Mouse (Mus musculus) G1E-ER4 (cell line): Measurements from ENCODE around the gene Hdac9. TPM values are rescaled to one million over a fixed set of nuclear protein-coding genes. Genes with fewer than 3 reads are reported as not detected.

Experiments used
- GATA1 ChIP-seq: IDR thresholded peaks from one replicate; pipeline ENCODE4 v1.8.0; 2012; ENCODE audit warnings: low read length, inconsistent platforms
- polyA plus RNA-seq: library from polyadenylated mRNA; stranded (reverse); fragments of >175 nt; gene quantifications from 2 replicates; pipeline ENCODE4 v1.2.3, GENCODE M21; 2012

Hdac9 gene
- polyA plus RNA-seq, 1 experiment = 0.14 TPM

DNA sequence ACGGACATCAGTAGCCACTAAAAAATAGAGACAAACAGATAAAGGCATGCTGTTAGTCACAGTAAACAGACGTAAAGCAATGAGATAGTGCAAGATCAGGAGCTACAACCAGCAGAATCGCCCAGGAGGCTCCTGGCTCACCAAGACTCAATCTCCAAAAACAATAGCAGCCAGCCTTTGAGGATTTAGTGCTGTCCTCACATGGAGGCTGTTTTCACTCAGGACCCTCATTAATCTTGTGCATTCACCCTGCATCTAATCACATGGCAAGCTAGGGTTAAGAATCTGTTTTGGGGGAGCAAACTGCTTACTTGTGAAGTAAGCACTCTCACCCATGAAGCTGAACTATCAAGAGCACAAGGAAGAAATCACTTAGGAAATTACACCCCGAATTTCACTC, 329.7 kb downstream of the Hdac9 start:
- no peak for TF ChIP-seq GATA1

DNA sequence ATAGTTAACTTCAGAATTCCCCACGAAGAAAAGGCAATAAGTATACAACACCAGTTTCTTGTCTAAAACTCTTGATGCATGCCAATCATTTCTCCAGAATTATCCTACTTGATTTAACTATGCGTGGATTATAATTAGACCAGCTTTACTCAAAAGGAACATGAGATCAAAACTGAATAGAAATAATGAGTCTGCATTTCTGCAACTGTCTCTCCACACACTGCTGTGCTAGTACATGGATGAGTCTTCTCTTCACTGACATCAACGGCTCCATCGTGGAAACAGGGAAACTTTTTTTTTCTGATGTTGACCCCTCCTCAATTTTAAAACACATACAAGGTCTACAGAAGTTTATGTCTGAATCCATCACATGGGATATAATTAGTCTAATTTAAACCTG, 334.4 kb downstream of the Hdac9 start:
- no peak for TF ChIP-seq GATA1

DNA sequence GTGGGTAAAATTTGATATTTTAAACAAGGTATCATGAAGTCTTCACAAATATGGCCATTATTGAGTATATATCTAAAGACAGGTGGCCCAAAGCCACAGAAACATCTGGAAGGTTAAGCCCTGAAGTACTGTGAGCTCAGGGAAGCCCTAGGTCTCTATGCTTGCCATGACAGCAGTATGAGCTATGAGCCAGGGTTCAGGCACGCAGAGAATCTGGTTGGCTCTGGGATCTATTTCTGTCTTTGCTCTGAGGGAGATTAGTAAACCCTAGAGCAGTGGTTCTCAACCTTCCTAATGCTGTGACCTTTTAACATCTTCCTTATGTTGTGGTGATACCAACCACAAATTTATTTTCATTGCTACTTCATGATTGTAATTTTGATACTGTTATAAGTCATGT, 337.7 kb downstream of the Hdac9 start:
- TF ChIP-seq GATA1 = no peak

DNA sequence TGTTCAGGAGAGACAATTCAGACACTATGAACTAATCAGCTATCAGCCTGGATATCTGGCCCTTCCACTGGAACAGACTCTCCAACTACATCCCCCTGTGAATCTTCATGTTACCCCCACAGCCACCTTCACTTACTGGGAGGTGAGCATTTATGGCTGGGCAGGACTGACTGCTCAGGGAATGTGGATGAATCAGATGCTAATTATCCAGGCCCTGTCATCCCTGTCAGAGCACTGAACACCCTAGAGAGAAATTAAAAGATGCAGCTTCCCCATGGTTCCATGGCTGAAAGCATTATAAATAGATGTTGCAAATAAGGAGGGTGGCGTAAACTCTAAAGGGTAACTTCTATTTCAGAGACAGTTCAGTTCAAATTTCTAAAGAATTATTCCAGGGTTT, 345.8 kb downstream of the Hdac9 start:
- TF ChIP-seq GATA1 = no peak

DNA sequence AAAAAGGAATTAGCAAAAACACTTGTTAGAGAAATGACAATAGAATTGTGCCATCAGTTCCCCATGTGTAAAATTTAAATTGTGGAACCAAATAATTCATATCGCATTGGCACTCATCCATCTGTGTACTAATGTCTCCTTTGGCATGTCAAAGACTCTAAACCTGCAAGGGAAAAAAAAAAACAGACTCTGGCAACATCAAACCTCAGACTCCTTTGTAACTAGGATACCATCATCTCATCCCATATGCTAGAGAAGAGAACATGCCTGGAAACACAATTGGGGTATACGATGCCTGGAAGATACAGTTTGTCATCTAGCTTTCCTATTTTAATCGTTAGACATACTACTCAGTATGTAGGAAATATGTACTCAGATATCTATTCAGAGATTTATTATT, 347.4 kb downstream of the Hdac9 start:
- TF ChIP-seq GATA1 = no peak

DNA sequence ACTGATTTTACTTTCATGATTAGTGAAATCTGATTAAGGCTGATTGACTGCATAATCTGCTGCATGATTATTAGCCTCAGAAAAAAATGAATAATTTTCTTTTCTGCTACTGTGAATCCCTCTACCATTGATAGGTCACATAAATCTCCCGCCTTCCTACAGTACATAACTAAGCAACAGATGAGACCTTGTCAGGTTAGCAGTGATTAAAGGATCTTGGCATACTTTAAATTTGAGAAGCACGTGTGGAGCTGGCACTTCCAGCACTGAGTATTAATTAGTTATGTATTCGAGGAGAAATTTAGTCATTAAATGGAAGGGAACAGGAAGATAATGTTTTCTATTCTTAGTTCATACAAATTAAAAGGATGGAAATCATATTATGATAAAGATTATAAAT, 347.8 kb downstream of the Hdac9 start:
- no peak for TF ChIP-seq GATA1

DNA sequence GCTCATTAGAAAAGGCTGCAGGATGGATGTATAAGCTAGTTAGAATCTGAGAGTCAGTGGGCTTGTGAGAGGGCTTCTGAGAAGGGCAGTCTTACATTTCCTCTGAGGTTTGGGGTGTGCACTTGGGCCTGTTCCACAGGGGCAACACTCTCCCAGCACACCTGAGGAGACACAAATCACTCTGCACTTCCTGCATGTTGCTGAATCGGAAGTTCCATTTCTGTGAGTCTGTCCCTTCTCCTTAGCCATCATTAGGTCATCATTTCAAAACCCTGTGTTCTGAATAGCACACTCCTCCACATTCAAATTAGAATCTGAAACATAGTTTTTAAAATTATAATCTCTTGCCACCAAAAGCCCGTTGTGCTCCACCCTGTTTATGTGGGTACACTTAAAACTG, 354.6 kb downstream of the Hdac9 start:
- no peak for TF ChIP-seq GATA1

DNA sequence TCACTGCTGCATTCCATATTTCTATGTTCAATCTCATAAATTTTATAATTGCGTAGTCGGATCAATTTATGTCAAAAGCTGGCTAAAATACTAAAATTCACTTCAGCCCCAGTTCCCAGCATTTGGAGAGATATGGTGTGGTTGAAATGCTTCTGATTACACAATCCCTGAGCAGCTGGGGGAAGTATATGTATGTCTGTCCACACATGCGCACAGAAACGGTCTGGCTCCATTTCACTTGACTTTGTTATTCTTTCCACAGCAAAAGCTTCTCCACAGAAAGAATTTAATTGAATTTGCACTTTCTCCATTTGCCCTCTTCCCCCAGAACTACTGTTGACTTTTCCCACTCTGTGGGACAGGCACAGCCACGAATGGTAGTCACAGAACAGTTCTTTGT, 357.9 kb downstream of the Hdac9 start:
- TF ChIP-seq GATA1 = no peak

DNA sequence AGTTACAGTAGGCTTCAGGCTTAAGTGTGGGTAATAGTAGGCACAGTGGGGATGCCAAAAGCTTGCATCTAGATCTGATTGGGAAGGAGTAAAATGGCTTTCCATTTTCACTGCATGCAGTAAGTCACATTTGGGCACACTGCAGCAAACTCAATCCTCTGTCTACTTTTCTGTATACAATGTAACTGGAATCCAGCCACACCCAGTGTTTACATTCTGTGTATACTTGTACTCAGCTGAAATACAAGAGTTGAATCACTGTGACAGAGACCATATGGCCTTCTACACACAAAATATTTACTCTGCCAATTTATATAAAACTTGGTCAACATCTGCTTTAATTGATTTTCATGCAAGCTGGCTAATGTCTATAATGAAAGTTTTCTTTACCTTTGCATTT, 362.1 kb downstream of the Hdac9 start:
- no peak for TF ChIP-seq GATA1

DNA sequence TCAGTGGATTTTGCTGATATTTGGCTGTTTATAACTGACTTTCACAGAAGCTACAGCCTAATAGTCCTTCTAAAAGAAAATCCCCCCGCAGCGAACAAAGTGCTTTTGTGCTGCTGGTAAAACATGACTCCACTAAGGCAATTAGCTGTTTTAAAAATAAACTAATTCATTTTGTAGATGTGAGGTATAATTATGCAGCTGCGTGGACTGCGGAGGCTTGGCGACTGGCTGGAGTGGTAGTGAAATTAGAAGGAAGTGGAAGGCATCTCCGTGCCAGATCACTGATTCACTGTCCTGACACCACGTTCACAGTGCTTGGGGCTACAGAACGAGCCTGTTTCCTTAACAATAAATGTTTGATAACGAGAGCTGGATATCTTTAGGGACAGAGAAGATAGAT, 366.6 kb downstream of the Hdac9 start:
- no peak for TF ChIP-seq GATA1

DNA sequence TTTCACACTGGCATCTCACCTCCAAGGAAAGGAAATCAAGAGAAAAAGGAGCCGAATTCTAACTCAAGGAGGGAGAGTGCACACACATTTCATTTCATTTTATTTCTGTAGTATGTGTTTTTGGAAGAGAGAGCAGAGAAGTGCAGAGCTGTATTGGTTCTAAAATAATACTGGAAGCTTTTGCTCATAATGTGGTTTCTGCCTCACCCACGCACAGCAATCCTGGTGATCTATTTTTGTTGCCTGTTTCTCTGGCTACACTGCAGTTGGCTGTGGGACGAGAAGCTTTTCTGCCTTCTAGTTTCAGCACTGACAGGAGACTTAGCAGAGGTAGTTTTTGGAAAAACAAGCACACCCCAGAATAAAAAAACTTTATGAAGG, 387.7 kb downstream of the Hdac9 start:
- no peak for TF ChIP-seq GATA1

DNA sequence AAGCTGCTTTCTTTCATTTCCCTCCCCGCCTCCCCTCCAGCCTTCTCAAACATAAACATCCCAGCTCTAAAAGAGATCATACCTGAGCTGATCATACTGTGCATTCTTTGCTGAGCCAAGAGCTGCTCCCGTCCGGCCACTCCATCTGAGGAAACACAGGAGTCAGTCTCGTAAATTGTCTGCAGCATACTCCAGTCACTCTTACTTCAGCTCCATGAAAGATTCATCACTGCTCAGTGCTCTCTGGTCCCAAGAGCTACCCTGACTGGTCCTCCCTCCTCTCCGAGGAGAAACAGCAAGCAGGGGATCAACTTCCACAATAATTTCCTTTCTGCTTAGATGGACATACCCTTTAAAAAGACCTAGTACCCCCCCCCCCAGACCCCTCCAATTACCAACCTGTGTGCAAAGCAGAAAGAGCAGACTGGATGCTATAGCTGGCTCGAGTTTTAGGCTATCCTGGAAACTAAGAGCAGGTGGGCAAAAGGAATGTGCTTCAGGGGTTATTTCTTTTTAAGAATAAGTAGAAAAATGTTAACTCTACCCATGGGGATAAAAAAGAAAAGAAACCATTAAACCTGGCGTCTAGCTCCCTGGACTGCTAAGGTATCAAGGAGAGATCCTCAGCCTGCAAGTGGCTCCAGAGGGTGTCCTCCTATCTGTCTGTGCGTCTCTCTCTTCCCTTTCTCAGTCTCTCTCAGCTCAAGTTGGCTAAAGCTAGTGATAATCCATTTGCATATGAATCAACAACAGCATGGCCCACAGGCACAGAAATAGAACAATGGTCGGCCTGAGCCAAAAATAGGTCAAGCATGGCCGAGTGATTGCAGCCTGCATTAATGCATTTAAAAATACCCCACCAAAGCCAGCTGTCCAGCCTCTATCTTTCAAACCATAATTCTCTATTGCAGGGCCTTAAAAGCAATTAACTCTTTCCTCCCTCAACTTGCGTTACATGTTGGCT, 388.4 kb downstream of the Hdac9 start:
- TF ChIP-seq GATA1 = no peak

DNA sequence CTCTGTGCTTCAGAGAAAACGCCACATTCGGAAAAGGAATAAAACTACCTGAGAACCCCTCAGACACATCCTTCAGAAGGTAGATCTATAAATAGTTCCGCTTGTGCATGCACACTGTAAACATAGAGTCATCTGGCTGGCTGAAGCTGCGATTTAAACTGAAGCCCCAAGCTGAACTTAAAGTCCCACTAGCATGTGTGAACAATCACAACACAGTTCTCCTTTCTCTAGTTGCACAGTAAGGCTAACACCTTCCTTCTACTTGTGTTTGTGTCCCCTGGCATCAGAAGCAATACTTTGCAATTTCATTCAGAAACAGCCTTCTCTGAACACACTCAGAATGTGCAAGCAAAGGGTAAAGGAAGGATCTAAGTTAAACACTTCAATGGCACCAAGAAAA, 389.1 kb downstream of the Hdac9 start:
- no peak for TF ChIP-seq GATA1

DNA sequence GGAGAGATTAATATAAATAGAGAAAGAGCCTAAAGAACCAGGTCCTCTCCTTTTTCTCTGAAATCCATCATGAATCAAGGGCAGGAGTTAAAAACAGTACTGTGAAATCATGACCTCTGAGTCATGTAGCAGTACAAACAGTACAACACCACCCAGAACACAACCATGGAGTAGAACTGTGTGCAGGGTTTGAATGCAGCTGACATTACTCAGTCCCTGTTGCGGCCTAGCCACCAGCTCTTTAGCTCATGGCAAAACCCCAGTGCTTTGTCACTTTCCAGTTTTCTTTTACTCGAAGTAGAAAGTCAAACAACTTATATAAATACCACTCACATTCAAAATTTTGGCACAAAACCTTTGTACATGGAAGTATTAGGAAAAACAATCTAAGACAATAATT, 395.4 kb downstream of the Hdac9 start:
- TF ChIP-seq GATA1 = no peak

DNA sequence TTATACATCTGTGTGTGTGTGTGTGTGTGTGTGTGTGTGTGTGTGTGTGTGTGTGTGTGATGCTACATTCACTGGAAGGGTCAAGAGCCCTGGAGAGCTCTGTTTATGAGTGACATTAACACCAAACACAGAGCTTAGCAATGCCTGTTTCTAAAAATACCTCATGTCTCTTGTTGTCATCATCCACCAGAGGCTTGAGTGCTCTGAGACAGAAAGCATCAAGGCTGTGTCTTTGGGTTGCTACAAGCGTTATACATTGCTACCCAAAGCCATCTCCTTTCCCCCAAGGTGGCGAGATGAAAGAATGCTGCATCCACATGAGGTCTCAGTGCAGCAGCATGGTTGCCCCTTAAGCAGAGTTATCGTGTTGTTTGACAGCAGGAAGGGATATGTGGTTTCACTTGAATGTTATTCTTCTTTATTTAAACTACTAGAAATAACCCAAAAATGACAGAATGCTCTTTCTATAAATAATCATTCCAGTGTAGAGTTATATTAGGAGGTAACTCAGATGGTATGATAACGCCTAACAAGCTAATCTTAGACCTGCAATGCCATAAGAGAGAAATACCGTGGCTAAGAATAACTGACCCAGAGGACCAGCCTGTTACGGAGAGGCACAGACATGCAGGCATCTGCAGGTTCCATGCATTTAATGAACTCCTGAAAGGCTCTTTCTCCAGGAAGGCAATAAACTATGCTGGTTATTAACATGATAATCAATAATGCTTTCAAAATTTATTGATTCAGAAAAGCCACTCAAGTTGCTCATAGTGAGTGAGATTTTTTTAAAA, 399.9 kb downstream of the Hdac9 start:
- TF ChIP-seq GATA1 = no peak

DNA sequence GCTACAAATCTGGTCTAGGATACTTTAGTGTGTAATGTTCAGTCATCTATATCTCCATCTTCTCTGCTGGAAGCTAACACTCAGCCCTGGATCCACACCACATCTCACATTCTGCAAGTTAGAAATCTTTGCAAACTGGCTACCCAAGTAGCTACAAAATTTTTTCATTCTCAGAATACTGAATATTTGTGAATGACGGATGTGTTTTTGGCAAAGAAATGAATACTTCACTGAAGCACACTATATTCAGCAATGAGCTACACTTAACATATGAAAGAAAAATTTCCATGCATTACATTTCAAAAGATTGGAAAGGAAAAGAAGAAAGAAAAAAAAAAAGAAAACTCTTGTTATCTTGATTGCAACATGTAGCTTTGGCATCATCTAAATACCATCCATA, 410.6 kb downstream of the Hdac9 start:
- TF ChIP-seq GATA1 = no peak
